Mouse (Mus musculus): ENCODE measurements around the gene Pgf.
"Not testable (repeated sequence)": the region's sequence is repeated elsewhere in the genome, so short reads cannot be mapped to it uniquely, and the experiment has no call there.

DNA sequence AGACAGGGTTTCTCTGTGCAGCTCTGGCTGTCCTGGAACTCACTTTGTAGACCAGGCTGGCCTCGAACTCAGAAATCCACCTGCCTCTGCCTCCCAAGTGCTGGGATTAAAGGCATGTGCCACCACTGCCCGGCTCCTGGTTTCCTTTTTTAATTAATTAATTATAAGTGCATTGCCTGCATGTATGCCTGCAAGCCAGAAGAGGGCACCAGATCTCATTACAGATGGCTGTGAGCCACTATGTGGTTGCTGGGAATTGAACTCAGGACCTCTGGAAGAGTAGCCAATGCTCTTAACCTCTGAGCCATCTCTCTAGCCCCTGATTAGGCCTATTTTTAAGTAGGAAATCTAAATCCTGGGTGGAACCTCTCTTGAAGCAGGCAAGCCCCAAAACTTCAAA lies 33.3 kb downstream of the Pgf start:
- TF ChIP-seq CTCF (IDR thresholded peaks at IDR 0.05; ENCODE audit: low read depth): peak; percentile 36; the same call in 1 of the 2 replicates
- TF ChIP-seq EP300 (IDR thresholded peaks at IDR 0.05; ENCODE audit: low read depth): not testable (repeated sequence)

All from liver, postnatal 0 days (tissue).